Mouse (Mus musculus): Measurements from ENCODE around the gene Rcc2. TPM values are rescaled to one million over a fixed set of nuclear protein-coding genes. Genes with fewer than 3 reads are reported as not detected.
A peak's percentile ranks its signal among the peaks of the same experiment; 100 is the strongest.

The Rcc2 gene
- total RNA-seq (2021), result 10 to 100 TPM; 74.7 to 84.4 TPM

- no peak for DNase-seq (ENCODE audit: low spot score in 2 of 2)
- intact Hi-C loops (cut with DNase I), result loop anchor here (2.0 kb wide), 1 partner anchor 14 kb away; no protein-coding TSS in a partner anchor
Observed at GRCm38 (mm10) chr4:140700269-140701018, at the start of gene Rcc2. TSS of gene Rcc2 (plus strand) at chr4:140700541.

- intact Hi-C loops (cut with DNase I), result no loop called here
- DNase-seq (ENCODE audit: low spot score in 2 of 2), result no peak
Observed at GRCm38 (mm10) chr4:140653835-140654583, 46.3 kb upstream of the Rcc2 start.

- DNase-seq (ENCODE audit: low spot score in 2 of 2), result no peak
Observed at GRCm38 (mm10) chr4:140654798-140655197, 45.5 kb upstream of the Rcc2 start.

GRCm38 (mm10) chr4:140656529-140656928 lies 43.8 kb upstream of the Rcc2 start:
- intact Hi-C loops (cut with DNase I), result loop anchor here (5.0 kb wide), 1 partner anchor 34 kb away; no protein-coding TSS in a partner anchor
- no peak for DNase-seq (ENCODE audit: low spot score in 2 of 2)

More at GRCm38 (mm10) chr4:140654798-140655197, 45.5 kb upstream of the Rcc2 start:
- intact Hi-C loops (cut with DNase I), result loop anchor here (5.0 kb wide), 1 partner anchor 32 kb away; no protein-coding TSS in a partner anchor

- intact Hi-C loops (cut with DNase I), result loop anchor here (5.0 kb wide), 1 partner anchor 36 kb away; no protein-coding TSS in a partner anchor
- DNase-seq (ENCODE audit: low spot score in 2 of 2), result peak; percentile 77
Observed at GRCm38 (mm10) chr4:140657681-140658575, 42.4 kb upstream of the Rcc2 start.

GRCm38 (mm10) chr4:140661406-140662022 lies 38.8 kb upstream of the Rcc2 start:
- no peak for DNase-seq (ENCODE audit: low spot score in 2 of 2)
- intact Hi-C loops (cut with DNase I), result no loop called here

GRCm38 (mm10) chr4:140662453-140662852 lies 37.9 kb upstream of the Rcc2 start:
- DNase-seq (ENCODE audit: low spot score in 2 of 2), result no peak
- intact Hi-C loops (cut with DNase I), result no loop called here

GRCm38 (mm10) chr4:140662882-140663585 lies 37.3 kb upstream of the Rcc2 start:
- intact Hi-C loops (cut with DNase I), result no loop called here
- DNase-seq (ENCODE audit: low spot score in 2 of 2), result no peak

- intact Hi-C loops (cut with DNase I), result no loop called here
- no peak for DNase-seq (ENCODE audit: low spot score in 2 of 2)
Observed at GRCm38 (mm10) chr4:140665053-140665452, 35.3 kb upstream of the Rcc2 start.

- intact Hi-C loops (cut with DNase I), result no loop called here
- no peak for DNase-seq (ENCODE audit: low spot score in 2 of 2)
Observed at GRCm38 (mm10) chr4:140665760-140666159, 34.6 kb upstream of the Rcc2 start, which contains the start of gene Arhgef10l. TSS of gene Arhgef10l (minus strand) at chr4:140666012.

- intact Hi-C loops (cut with DNase I), result no loop called here
- no peak for DNase-seq (ENCODE audit: low spot score in 2 of 2)
Observed at GRCm38 (mm10) chr4:140667802-140668201, 32.5 kb upstream of the Rcc2 start.

GRCm38 (mm10) chr4:140673527-140674264 lies 26.6 kb upstream of the Rcc2 start:
- intact Hi-C loops (cut with DNase I), result loop anchor here (1.0 kb wide), 1 partner anchor 81 kb away; no protein-coding TSS in a partner anchor
- no peak for DNase-seq (ENCODE audit: low spot score in 2 of 2)

GRCm38 (mm10) chr4:140674345-140674926 lies 25.9 kb upstream of the Rcc2 start:
- peak; percentile 54 to 67 for DNase-seq (ENCODE audit: low spot score in 2 of 2)
- intact Hi-C loops (cut with DNase I), result loop anchor here (1.0 kb wide), 1 partner anchor 82 kb away; no protein-coding TSS in a partner anchor

- DNase-seq (ENCODE audit: low spot score in 2 of 2), result peak in 1 of 2 experiments; percentile 33
- intact Hi-C loops (cut with DNase I), result loop anchor here (2.0 to 5.0 kb wide), 2 partner anchors 124 to 802 kb away; no protein-coding TSS in a partner anchor
Observed at GRCm38 (mm10) chr4:140679038-140679437, 21.3 kb upstream of the Rcc2 start.

- peak; percentile 70 to 82 for DNase-seq (ENCODE audit: low spot score in 2 of 2)
- intact Hi-C loops (cut with DNase I), result loop anchor here (1.0 to 5.0 kb wide), 4 partner anchors 34 to 803 kb away; no protein-coding TSS in a partner anchor
Observed at GRCm38 (mm10) chr4:140679723-140680380, 20.5 kb upstream of the Rcc2 start.

- intact Hi-C loops (cut with DNase I), result loop anchor here (1.0 to 5.0 kb wide), 2 partner anchors 33 to 221 kb away; no protein-coding TSS in a partner anchor
Observed at GRCm38 (mm10) chr4:140680731-140681397, 19.5 kb upstream of the Rcc2 start.

More at GRCm38 (mm10) chr4:140680731-140681397, 19.5 kb upstream of the Rcc2 start:
- DNase-seq (ENCODE audit: low spot score in 2 of 2), result no peak

Measured in left cerebral cortex, postnatal 36 days (tissue).